In the genomic region with DNA sequence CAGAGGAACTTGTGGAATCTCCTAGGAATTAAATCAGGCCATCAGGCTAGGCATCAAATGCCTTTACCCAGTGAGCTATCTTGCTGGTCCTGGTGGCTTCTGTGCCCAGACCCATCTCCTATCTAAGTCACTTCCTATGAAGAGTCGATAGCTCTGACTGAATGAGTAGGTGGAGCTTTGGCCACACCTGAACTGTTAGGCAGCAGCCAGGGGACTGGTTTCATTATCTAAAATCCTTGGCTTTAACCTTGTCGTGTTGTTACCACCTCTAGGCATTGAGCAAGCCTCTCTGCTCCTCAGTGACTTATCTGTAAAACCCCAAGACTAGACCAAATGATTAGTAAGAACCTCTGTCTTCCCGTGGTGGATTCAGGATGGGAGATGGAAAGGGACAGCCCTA, we compare ENCODE assay signal across 11 mouse cellular contexts. TPM values are rescaled to one million over a fixed set of nuclear protein-coding genes. Genes with fewer than 3 reads are reported as not detected.
DNase-seq lines count a peak whose midpoint lies in the region; ATAC-seq lines count a peak whose summit lies in the region.
"Had no signal": no experiment of that assay in that cellular context is flagged by ENCODE, and none has a peak within 500 bp of the region (broad histone marks: within the 10 kb centered on the region; RNA-seq: fewer than 3 reads in every experiment).

No protein-coding gene starts in this region.

- no peak overlapping the region; the same call in 1 of the 2 replicates for H3K4me3 ChIP-seq in heart, embryonic 13.5 days
- no peak overlapping the region for H3K4me3 ChIP-seq in lung, embryonic 16.5 days (ENCODE audit: low read length)
- no peak overlapping the region for H3K4me3 ChIP-seq in intestine, embryonic 15.5 days (replicated peaks)
- H3K4me3 ChIP-seq in stomach, embryonic 16.5 days (replicated peaks; ENCODE audit: low read length), result no peak overlapping the region
- H3K4me3 ChIP-seq: embryonic facial prominence, embryonic 13.5 days had no signal

- no peak for DNase-seq in heart, postnatal 36 days
- no peak for DNase-seq in lung, postnatal 25 days (ENCODE audit: low spot score)
- DNase-seq: gastrocnemius, postnatal 36 days had no signal

- peak overlapping the region; percentile 38 for H3K9ac ChIP-seq in heart, embryonic 13.5 days
- H3K9ac ChIP-seq in lung, embryonic 16.5 days (ENCODE audit: low read length), result peak overlapping the region; percentile 28
- H3K9ac ChIP-seq in intestine, embryonic 15.5 days, result 0 out of 2 replicates have a peak overlapping the region, but pooled peaks have one; percentile 1
- H3K9ac ChIP-seq in stomach, embryonic 16.5 days (ENCODE audit: low read length), result no peak overlapping the region
- H3K9ac ChIP-seq: embryonic facial prominence, embryonic 13.5 days; hindbrain, embryonic 14.5 days had no signal

- peak overlapping the region; percentile 95 for H3K27ac ChIP-seq in heart, embryonic 13.5 days (replicated peaks)
- 0 out of 2 replicates have a peak overlapping the region, but pooled peaks have one; percentile 23 for H3K27ac ChIP-seq in lung, embryonic 16.5 days (ENCODE audit: low read length)
- H3K27ac ChIP-seq in intestine, embryonic 15.5 days, result no peak overlapping the region; the same call in 1 of the 2 replicates
- H3K27ac ChIP-seq in stomach, embryonic 16.5 days (ENCODE audit: low read length), result peak overlapping the region; percentile 31; the same call in 1 of the 2 replicates
- H3K27ac ChIP-seq: embryonic facial prominence, embryonic 13.5 days; hindbrain, embryonic 14.5 days had no signal

- peaks cover 19% of the 10 kb centered on the region for H3K27me3 ChIP-seq in heart, embryonic 13.5 days (replicated peaks)
- peaks cover 8% of the 10 kb centered on the region for H3K27me3 ChIP-seq in lung, embryonic 16.5 days (ENCODE audit: control insufficient read depth, insufficient read depth, low read depth, low read length)
- peaks cover 10% of the 10 kb centered on the region for H3K27me3 ChIP-seq in intestine, embryonic 15.5 days (replicated peaks)
- H3K27me3 ChIP-seq in stomach, embryonic 16.5 days (ENCODE audit: control insufficient read depth, insufficient read depth, low read length), result peaks cover 12% of the 10 kb centered on the region

- H3K9me3 ChIP-seq in heart, embryonic 13.5 days, result no peaks in the 10 kb centered on the region
- no peaks in the 10 kb centered on the region for H3K9me3 ChIP-seq in lung, embryonic 16.5 days (ENCODE audit: control insufficient read depth, low read length)
- no peaks in the 10 kb centered on the region for H3K9me3 ChIP-seq in intestine, embryonic 15.5 days
- H3K9me3 ChIP-seq in stomach, embryonic 16.5 days (replicated peaks; ENCODE audit: control insufficient read depth, low read length), result no peaks in the 10 kb centered on the region
- H3K9me3 ChIP-seq: embryonic facial prominence, embryonic 13.5 days had no signal

- intact Hi-C loops in heart, postnatal 36 days (cut with DNase I), result loop anchor here (5.0 kb wide), 1 partner anchor 40 kb away; no protein-coding TSS in a partner anchor

- 10% methylated on average over 3 of the region's 3 CpGs for WGBS in heart, embryonic 13.5 days
- 13% methylated on average over 3 of the region's 3 CpGs for WGBS in lung, embryonic 16.5 days
- 24% methylated on average over 3 of the region's 3 CpGs for WGBS in intestine, embryonic 15.5 days
- WGBS in stomach, embryonic 16.5 days, result 22% methylated on average over 3 of the region's 3 CpGs

- ATAC-seq in heart, embryonic 13.5 days (ENCODE audit: extremely low read depth, insufficient number of reproducible peaks, low FRiP score, low TSS enrichment), result no peak
- ATAC-seq in lung, embryonic 16.5 days (ENCODE audit: low read depth), result no peak
- peak; percentile 24; the same call in 1 of the 2 replicates for ATAC-seq in intestine, embryonic 15.5 days
- no peak for ATAC-seq in stomach, embryonic 16.5 days (ENCODE audit: insufficient read depth, low FRiP score)
- ATAC-seq in megakaryocyte-erythroid progenitor cell, adult 5-6 weeks (replicated peaks; ENCODE audit: low FRiP score, low TSS enrichment, poor library complexity, severe bottlenecking), result no peak

- H3K4me2 ChIP-seq in heart, embryonic 13.5 days, result peak overlapping the region; percentile 38
- H3K4me2 ChIP-seq in lung, embryonic 16.5 days (ENCODE audit: low read depth, low read length), result no peak overlapping the region
- H3K4me2 ChIP-seq in intestine, embryonic 15.5 days (replicated peaks), result peak overlapping the region; percentile 38
- H3K4me2 ChIP-seq in stomach, embryonic 16.5 days (ENCODE audit: low read depth, low read length), result 0 out of 2 replicates have a peak overlapping the region, but pooled peaks have one; percentile 5
- H3K4me2 ChIP-seq: embryonic facial prominence, embryonic 13.5 days; hindbrain, embryonic 14.5 days had no signal

- no peaks in the 10 kb centered on the region; the same call in 1 of the 2 replicates for H3K36me3 ChIP-seq in heart, embryonic 13.5 days
- no peaks in the 10 kb centered on the region for H3K36me3 ChIP-seq in lung, embryonic 16.5 days (ENCODE audit: control insufficient read depth, insufficient read depth, low read length)
- H3K36me3 ChIP-seq in intestine, embryonic 15.5 days, result no peaks in the 10 kb centered on the region
- no peaks in the 10 kb centered on the region for H3K36me3 ChIP-seq in stomach, embryonic 16.5 days (ENCODE audit: control insufficient read depth, insufficient read depth, low read length)
- H3K36me3 ChIP-seq: embryonic facial prominence, embryonic 13.5 days had no signal

- peaks cover 72% of the 10 kb centered on the region for H3K4me1 ChIP-seq in heart, embryonic 13.5 days
- H3K4me1 ChIP-seq in lung, embryonic 16.5 days (replicated peaks; ENCODE audit: control insufficient read depth, insufficient read depth, low read length), result peaks cover 46% of the 10 kb centered on the region
- H3K4me1 ChIP-seq in intestine, embryonic 15.5 days (replicated peaks), result peaks cover 56% of the 10 kb centered on the region
- H3K4me1 ChIP-seq in stomach, embryonic 16.5 days (ENCODE audit: control insufficient read depth, insufficient read depth, low read length), result peaks cover 48% of the 10 kb centered on the region

RNA-seq across cellular contexts. Expression of gene Kcnk3, which starts 29.4 kb away (rescaled TPM):
- 28.9 and 29.1 TPM in 2 replicates for polyA plus RNA-seq in heart, embryonic 13.5 days (2015; fragmentation: Nextera tagmentation; extraction: Ambion mirVana)
- total RNA-seq in heart, postnatal 36 days (2021), result 100 to 1,000 TPM; 234 to 245 TPM
- 11.3 and 15.3 TPM in 2 replicates for polyA plus RNA-seq in lung, embryonic 16.5 days (2015; fragmentation: Nextera tagmentation; extraction: Ambion mirVana)
- 24.4 and 24.9 TPM in 2 replicates for polyA plus RNA-seq in intestine, embryonic 15.5 days (2015; fragmentation: Nextera tagmentation; extraction: Ambion mirVana)
- 6.6 and 7.0 TPM in 2 replicates for polyA plus RNA-seq in stomach, embryonic 16.5 days (2015; fragmentation: Nextera tagmentation; extraction: Ambion mirVana)
- total RNA-seq in megakaryocyte-erythroid progenitor cell, adult 5-6 weeks (2014; fragmentation: Nextera tagmentation), result not detected in 2 replicates
- total RNA-seq in megakaryocyte-erythroid progenitor cell, adult 5-6 weeks (2017), result 0.04 TPM in 1 of 2 replicates, not detected in the other
- total RNA-seq: megakaryocyte, adult 5-6 weeks had no signal

RNA-seq across cellular contexts. Expression of gene Slc35f6, which starts 30.4 kb away (rescaled TPM):
- polyA plus RNA-seq in heart, embryonic 13.5 days (2015; fragmentation: Nextera tagmentation; extraction: Ambion mirVana), result 21.9 and 22.6 TPM in 2 replicates
- total RNA-seq in heart, postnatal 36 days (2021), result 10 to 100 TPM; 50.0 to 53.3 TPM
- 26.9 and 28.2 TPM in 2 replicates for polyA plus RNA-seq in lung, embryonic 16.5 days (2015; fragmentation: Nextera tagmentation; extraction: Ambion mirVana)
- polyA plus RNA-seq in intestine, embryonic 15.5 days (2015; fragmentation: Nextera tagmentation; extraction: Ambion mirVana), result 36.8 and 40.4 TPM in 2 replicates
- polyA plus RNA-seq in stomach, embryonic 16.5 days (2015; fragmentation: Nextera tagmentation; extraction: Ambion mirVana), result 34.0 and 35.2 TPM in 2 replicates
- 18.5 and 23.4 TPM in 2 replicates for total RNA-seq in megakaryocyte-erythroid progenitor cell, adult 5-6 weeks (2014; fragmentation: Nextera tagmentation)
- total RNA-seq in megakaryocyte-erythroid progenitor cell, adult 5-6 weeks (2017), result 6.8 and 8.9 TPM in 2 replicates

RNA-seq across cellular contexts. Expression of gene Cenpa, which starts 49.2 kb away (rescaled TPM):
- polyA plus RNA-seq in heart, embryonic 13.5 days (2015; fragmentation: Nextera tagmentation; extraction: Ambion mirVana), result 259 TPM in 2 replicates
- 10 to 100 TPM; 49.5 to 55.2 TPM for total RNA-seq in heart, postnatal 36 days (2021)
- polyA plus RNA-seq in lung, embryonic 16.5 days (2015; fragmentation: Nextera tagmentation; extraction: Ambion mirVana), result 280 and 298 TPM in 2 replicates
- polyA plus RNA-seq in intestine, embryonic 15.5 days (2015; fragmentation: Nextera tagmentation; extraction: Ambion mirVana), result 216 and 224 TPM in 2 replicates
- 161 and 175 TPM in 2 replicates for polyA plus RNA-seq in stomach, embryonic 16.5 days (2015; fragmentation: Nextera tagmentation; extraction: Ambion mirVana)
- 337 and 377 TPM in 2 replicates for total RNA-seq in megakaryocyte-erythroid progenitor cell, adult 5-6 weeks (2014; fragmentation: Nextera tagmentation)
- 136 and 144 TPM in 2 replicates for total RNA-seq in megakaryocyte-erythroid progenitor cell, adult 5-6 weeks (2017)
